Mouse (Mus musculus) midbrain, postnatal 0 days (tissue): ENCODE data around the gene Rpl19. TPM values are rescaled to one million over a fixed set of nuclear protein-coding genes. Genes with fewer than 3 reads are reported as not detected.

Experiments used
- ATAC-seq: fragments of 200-750 bp; cut with Nextera tagmentation; 2 replicates; pipeline ENCODE4 v1.8.0; 2017; ENCODE audit warnings: moderate number of reproducible peaks, mild to moderate bottlenecking, moderate TSS enrichment, moderate library complexity; ENCODE audit not compliant: low FRiP score
- DNase-seq: peaks from one replicate; pipeline ENCODE4 v3.0.0-alpha.2; 2015; ENCODE audit warnings: low spot score
- H3K27ac ChIP-seq: fragments of 300-500 bp; sonication (generic); 2 replicates; pipeline ENCODE4 v1.5.1; 2014; ENCODE audit warnings: low read depth, mild to moderate bottlenecking, low read length, mixed read lengths
- H3K27me3 ChIP-seq: fragments of 300-500 bp; sonication (generic); 2 replicates; pipeline ENCODE4 v1.6.1; 2014; ENCODE audit warnings: low read length, control low read depth, mixed read lengths; ENCODE audit not compliant: insufficient read depth
- H3K36me3 ChIP-seq: fragments of 300-500 bp; sonication (generic); 2 replicates; pipeline ENCODE4 v1.6.1; 2014; ENCODE audit warnings: low read length, control low read depth, mixed read lengths; ENCODE audit not compliant: insufficient read depth
- H3K4me1 ChIP-seq: fragments of 300-500 bp; sonication (generic); 2 replicates; pipeline ENCODE4 v1.6.1; 2014; ENCODE audit warnings: mild to moderate bottlenecking, control low read depth, antibody characterized with exemption, low read length, mixed read lengths; ENCODE audit not compliant: insufficient read depth
- H3K4me2 ChIP-seq: fragments of 300-500 bp; sonication (generic); 2 replicates; pipeline ENCODE4 v1.6.1; 2014; ENCODE audit warnings: low read depth, mild to moderate bottlenecking, low read length, mixed read lengths; ENCODE audit not compliant: poor library complexity, severe bottlenecking
- H3K4me3 ChIP-seq: fragments of 300-500 bp; sonication (generic); 2 replicates; pipeline ENCODE4 v1.5.1; 2014; ENCODE audit warnings: low read depth, mild to moderate bottlenecking, low read length, moderate library complexity
- H3K9ac ChIP-seq: fragments of 300-500 bp; sonication (generic); replicated peaks from 2 replicates; pipeline ENCODE4 v1.6.1; 2014; ENCODE audit warnings: mild to moderate bottlenecking, low read length, moderate library complexity, mixed read lengths; ENCODE audit not compliant: poor library complexity, severe bottlenecking
- H3K9me3 ChIP-seq: fragments of 300-500 bp; sonication (generic); 2 replicates; pipeline ENCODE4 v1.6.1; 2016; ENCODE audit warnings: low read length, control low read depth
- CTCF ChIP-seq: IDR thresholded peaks from 2 replicates; pipeline ENCODE4 v1.5.1; 2016; ENCODE audit warnings: antibody characterized with exemption, mild to moderate bottlenecking
- WGBS: fragments of 180-500 bp; shearing (Covaris S2); extraction: QIAGEN DNeasy Blood & Tissue Kit; methylation state at CpG from one replicate; pipeline ENCODE4 v1.1.7; 2014; 5-methylcytosine and 5-hydroxymethylcytosine counted together
- polyA plus RNA-seq: library from polyadenylated mRNA; unstranded; fragments of >200 nt; fragmentation: Nextera tagmentation; extraction: Ambion mirVana; gene quantifications from 2 replicates; pipeline ENCODE4 v1.2.1, GENCODE M21; 2015
- total RNA-seq: library from RNA; depleted of rRNA; stranded (reverse); fragments of >200 nt; gene quantifications from 2 replicates; pipeline ENCODE4 v1.2.3, GENCODE M21; 2014

Gene Rpl19
- total and polyA plus RNA-seq, 2 experiments from 2014 or later: 591 to 686 TPM

- no peak for TF ChIP-seq CTCF
- ATAC-seq (peak; percentile 80), DNase-seq (peak; percentile 94)
- WGBS: under 1% methylated on average over 26 of the region's 26 CpGs
- Histone ChIP-seq H3K9me3 (no peaks in the 10 kb centered on the region), H3K27me3 (peaks cover 8% of the 10 kb centered on the region), H3K4me2 (peak overlapping the region; percentile 66), H3K4me3 (peak overlapping the region; percentile 72), H3K36me3 (no peaks in the 10 kb centered on the region), H3K9ac (peak overlapping the region; percentile 67), H3K4me1 (0 out of 2 replicates have a peak, but pooled peaks cover 5% of the 10 kb centered on the region), H3K27ac (peak overlapping the region; percentile 77)
Observed at GRCm38 (mm10) chr11:97988530-97989096, 37.9 kb upstream of the Rpl19 start.

GRCm38 (mm10) chr11:97994539-97995100 is 31.9 kb upstream of the Rpl19 start:
- Histone ChIP-seq H3K4me1 (0 out of 2 replicates have a peak, but pooled peaks cover 5% of the 10 kb centered on the region), H3K4me2 (peak overlapping the region; percentile 84), H3K27me3 (no peaks in the 10 kb centered on the region), H3K9me3 (no peaks in the 10 kb centered on the region), H3K9ac (no peak overlapping the region; the same call in 1 of the 2 replicates), H3K4me3 (peak overlapping the region; percentile 38), H3K27ac (no peak overlapping the region), H3K36me3 (no peaks in the 10 kb centered on the region)
- DNase-seq: no peak
- peak; percentile 72 for TF ChIP-seq CTCF
- 13% methylated on average over 13 of the region's 13 CpGs for WGBS
- no peak for ATAC-seq

DNA sequence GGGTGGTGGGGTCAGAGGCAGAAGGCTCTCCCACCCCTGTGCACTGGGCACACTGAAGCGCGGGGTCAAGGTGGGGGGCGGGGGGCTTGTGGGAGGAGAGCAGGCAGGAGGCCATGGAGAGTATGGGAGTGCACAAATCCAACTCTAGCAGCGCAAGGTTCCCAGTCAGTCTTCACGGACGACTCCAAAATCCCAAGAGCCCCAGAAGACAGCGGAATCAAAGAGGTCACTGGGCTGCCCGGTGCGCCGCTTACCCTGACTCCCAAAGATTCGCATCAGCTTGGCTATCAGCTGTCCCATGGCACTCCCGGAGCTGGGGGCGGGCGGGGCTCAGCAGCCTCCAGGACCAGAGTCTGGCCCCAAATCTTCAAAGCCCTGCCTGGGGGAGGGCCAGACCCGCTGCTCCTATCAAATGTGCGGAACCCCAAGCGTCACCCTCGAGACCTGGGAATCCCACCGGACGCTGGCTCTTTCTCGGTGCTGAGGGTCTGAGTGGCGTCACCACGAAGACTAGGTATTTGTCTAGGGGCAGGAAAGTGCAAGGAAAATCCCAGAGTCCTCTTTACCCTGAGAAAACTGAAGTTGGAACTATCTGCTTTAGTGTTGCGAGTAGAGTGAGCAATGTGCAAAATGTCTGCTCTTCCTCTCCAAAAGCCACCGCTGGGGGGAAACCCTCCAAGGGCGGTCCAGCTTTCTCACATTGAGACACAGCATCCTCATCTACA is 30.8 kb upstream of the Rpl19 start, which contains the start of gene Arl5c:
Gene Arl5c (minus strand): TSS at position 618 of the 725 bp plus-strand sequence.
- Histone ChIP-seq H3K36me3 (no peaks in the 10 kb centered on the region), H3K4me3 (peak within 1 kb of the TSS; percentile 38), H3K9me3 (no peaks in the 10 kb centered on the region), H3K4me2 (peak within 1 kb of the TSS; percentile 84), H3K4me1 (no peaks in the 10 kb centered on the region), H3K9ac (peak within 1 kb of the TSS; percentile 54), H3K27ac (no peak within 1 kb of the TSS), H3K27me3 (no peaks in the 10 kb centered on the region)
- peak; percentile 35 for ATAC-seq
- WGBS: 1% methylated on average over 26 of the region's 26 CpGs
- DNase-seq: no peak
- TF ChIP-seq CTCF: peak; percentile 67

DNA sequence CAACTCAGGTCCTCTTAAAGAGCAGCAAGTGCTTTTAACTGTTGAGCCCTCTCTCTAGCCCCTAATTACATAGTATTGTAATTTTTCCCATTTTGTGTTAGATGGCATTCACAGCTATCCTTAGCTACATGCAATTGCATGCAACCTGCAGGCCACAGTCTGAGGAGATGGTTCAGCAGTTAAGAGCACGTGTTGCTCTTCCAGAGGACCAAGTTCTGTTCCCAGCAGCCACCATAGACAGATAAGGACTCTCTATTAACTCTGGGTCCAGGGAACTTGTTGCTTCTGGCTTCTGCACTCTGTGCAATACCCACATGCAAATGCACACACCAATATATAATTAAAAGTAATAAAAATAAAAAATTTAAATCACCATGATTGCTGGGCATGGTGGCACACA is 29.8 kb upstream of the Rpl19 start:
- DNase-seq: no peak
- no peak for ATAC-seq
- Histone ChIP-seq H3K9me3 (no peaks in the 10 kb centered on the region), H3K27ac (no peak overlapping the region), H3K4me2 (no peak overlapping the region), H3K36me3 (no peaks in the 10 kb centered on the region), H3K4me1 (no peaks in the 10 kb centered on the region), H3K27me3 (no peaks in the 10 kb centered on the region), H3K4me3 (no peak overlapping the region), H3K9ac (no peak overlapping the region)
- TF ChIP-seq CTCF: no peak
- WGBS: 63% methylated on average over 1 of the region's 1 CpGs

DNA sequence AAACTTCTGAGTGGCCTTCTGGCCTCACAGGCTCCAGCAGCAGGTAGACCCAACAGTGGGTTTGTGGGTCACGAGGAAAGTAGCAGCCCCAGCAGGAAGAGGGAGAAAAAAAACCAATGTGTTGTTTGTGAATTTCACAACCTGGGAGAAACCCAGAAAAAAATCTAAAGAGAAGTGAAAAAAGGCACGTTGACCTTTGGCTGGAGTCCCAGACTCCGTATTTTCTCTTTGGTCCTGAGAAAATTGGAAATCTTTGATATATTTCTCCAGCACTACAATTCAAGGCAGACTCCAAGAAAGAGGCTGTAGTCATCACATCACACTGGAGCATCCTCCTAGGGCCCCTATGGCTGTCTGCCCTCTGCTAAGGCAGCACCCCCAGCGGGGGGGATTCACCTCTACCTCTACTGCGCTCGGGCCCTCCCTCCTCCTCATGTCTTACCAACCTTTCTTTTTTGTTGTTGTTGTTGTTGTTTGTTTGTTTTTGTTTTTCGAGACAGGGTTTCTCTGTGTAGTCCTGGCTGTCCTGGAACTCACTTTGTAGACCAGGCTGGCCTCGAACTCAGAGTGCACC is 29.0 kb upstream of the Rpl19 start:
- H3K4me3 ChIP-seq: no peak overlapping the region
- no peaks in the 10 kb centered on the region for H3K27me3 ChIP-seq
- no peaks in the 10 kb centered on the region for H3K36me3 ChIP-seq
- no peak overlapping the region for H3K27ac ChIP-seq
- no peaks in the 10 kb centered on the region for H3K9me3 ChIP-seq
- no peak overlapping the region for H3K9ac ChIP-seq
- no peak overlapping the region for H3K4me2 ChIP-seq
- DNase-seq (no peak), ATAC-seq (no peak)
- TF ChIP-seq CTCF: no peak
- 80% methylated on average over 8 of the region's 8 CpGs for WGBS
- no peaks in the 10 kb centered on the region for H3K4me1 ChIP-seq
